Mouse (Mus musculus) cerebellum, postnatal 4 days (tissue): Measurements from ENCODE around the gene C130074G19Rik.
A peak's percentile ranks its signal among the peaks of the same experiment; 100 is the strongest.

Experiments
- DNase-seq, 2 experiments: peaks; one replicate each; pipeline ENCODE4 v3.0.0; 2022; ENCODE audit warnings: low spot score in 2 of 2, mixed read lengths in 1 of 2

C130074G19Rik gene

GRCm38 (mm10) chr1:184873910-184874309 is 9.1 kb downstream of the C130074G19Rik start:
- DNase-seq, result no peak

- no peak for DNase-seq
Measured at GRCm38 (mm10) chr1:184872069-184872819, 10.8 kb downstream of the C130074G19Rik start.

- DNase-seq, result no peak
Measured at GRCm38 (mm10) chr1:184871506-184871905, 11.5 kb downstream of the C130074G19Rik start.

- no peak for DNase-seq
Measured at GRCm38 (mm10) chr1:184870646-184871385, 12.2 kb downstream of the C130074G19Rik start.

- no peak for DNase-seq
Measured at GRCm38 (mm10) chr1:184869939-184870565, 13.0 kb downstream of the C130074G19Rik start.

GRCm38 (mm10) chr1:184867640-184868120 is 15.3 kb downstream of the C130074G19Rik start:
- DNase-seq, result no peak

GRCm38 (mm10) chr1:184864381-184864801 is 18.6 kb downstream of the C130074G19Rik start:
- no peak for DNase-seq

GRCm38 (mm10) chr1:184862636-184863035 is 20.4 kb downstream of the C130074G19Rik start:
- no peak for DNase-seq

- DNase-seq, result no peak
Measured at GRCm38 (mm10) chr1:184861551-184861950, 21.5 kb downstream of the C130074G19Rik start.

- no peak for DNase-seq
Measured at GRCm38 (mm10) chr1:184860276-184860675, 22.7 kb downstream of the C130074G19Rik start.

- DNase-seq, result no peak
Measured at GRCm38 (mm10) chr1:184858253-184858652, 24.8 kb downstream of the C130074G19Rik start.

GRCm38 (mm10) chr1:184857216-184857615 is 25.8 kb downstream of the C130074G19Rik start:
- DNase-seq, result no peak

- DNase-seq, result no peak
Measured at GRCm38 (mm10) chr1:184853922-184854321, 29.1 kb downstream of the C130074G19Rik start.

GRCm38 (mm10) chr1:184853339-184853738 is 29.7 kb downstream of the C130074G19Rik start:
- peak in 1 of 2 experiments; percentile 59 for DNase-seq

- DNase-seq, result peak; percentile 51 to 77
Measured at GRCm38 (mm10) chr1:184851741-184852618, 31.0 kb downstream of the C130074G19Rik start.

GRCm38 (mm10) chr1:184851166-184851565 is 31.9 kb downstream of the C130074G19Rik start:
- no peak for DNase-seq

- no peak for DNase-seq
Measured at GRCm38 (mm10) chr1:184846973-184847372, 36.0 kb downstream of the C130074G19Rik start.

- no peak for DNase-seq
Measured at GRCm38 (mm10) chr1:184846092-184846750, 36.8 kb downstream of the C130074G19Rik start, which contains the start of gene Marc2. TSS of gene Marc2 (minus strand) at chr1:184846451.

GRCm38 (mm10) chr1:184845111-184846071 is 37.6 kb downstream of the C130074G19Rik start:
- DNase-seq, result peak; percentile 52 to 69
